Mouse (Mus musculus) hematopoietic stem cell, adult 5-6 weeks (primary cell): ENCODE data around the gene Uqcr11. TPM values are rescaled to one million over a fixed set of nuclear protein-coding genes. Genes with fewer than 3 reads are reported as not detected.

Source experiments
- ATAC-seq, 2 experiments: fragments of 125-278 bp in 1 of 2; replicated peaks in 1 of 2; 2 replicates each; pipeline ENCODE4 v1.8.0; 2016 to 2017; ENCODE audit warnings: inconsistent platforms in 2 of 2, mild to moderate bottlenecking in 2 of 2, moderate number of reproducible peaks in 2 of 2, low read depth in 1 of 2, moderate TSS enrichment in 1 of 2; ENCODE audit not compliant: low FRiP score in 2 of 2, poor library complexity in 2 of 2, severe bottlenecking in 2 of 2, insufficient read depth in 1 of 2, low TSS enrichment in 1 of 2
- total RNA-seq: library from RNA; stranded (forward); fragments of 172-1452, 232-1000 nt; gene quantifications from 2 replicates; pipeline ENCODE4 v1.2.3, GENCODE M21; 2017

Gene Uqcr11
- total RNA-seq, 1 experiment from 2014 or later, result 94.4 TPM

GRCm38 (mm10) chr10:80433513-80434232 is 27.0 kb upstream of the Uqcr11 start, which contains the start of gene Tcf3:
TSS of gene Tcf3 (minus strand) at chr10:80433647.
- peak; percentile 93 to 95 for ATAC-seq

DNA sequence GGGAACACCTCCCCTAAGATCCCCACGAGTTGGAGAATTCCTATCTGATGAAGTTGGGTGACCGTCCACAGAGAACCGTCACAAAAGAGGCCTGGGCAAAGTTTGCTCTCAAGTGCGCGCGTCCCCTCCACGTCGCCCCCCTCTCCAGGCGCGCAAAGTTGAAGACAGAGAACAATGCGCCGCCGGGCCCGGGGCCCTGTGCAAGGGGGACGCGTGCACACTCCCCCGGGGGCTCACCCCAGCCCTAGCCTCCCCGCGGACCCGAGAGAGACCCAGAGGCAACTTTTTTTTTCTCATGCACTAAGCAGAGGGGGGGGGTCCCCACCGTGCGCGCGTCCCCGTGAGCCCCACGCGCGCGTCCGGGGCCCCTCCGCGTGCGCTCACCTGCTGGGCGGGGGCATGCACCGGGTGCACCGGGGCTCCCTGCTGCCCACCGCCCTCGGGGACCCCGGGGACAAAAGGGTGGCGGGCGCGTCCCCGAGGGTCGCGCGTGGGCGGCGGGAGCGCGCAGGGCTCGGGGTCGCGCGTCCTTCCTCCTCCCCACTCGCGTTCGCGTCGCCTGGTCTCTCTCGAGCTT is 26.4 kb upstream of the Uqcr11 start:
- ATAC-seq, result no peak

DNA sequence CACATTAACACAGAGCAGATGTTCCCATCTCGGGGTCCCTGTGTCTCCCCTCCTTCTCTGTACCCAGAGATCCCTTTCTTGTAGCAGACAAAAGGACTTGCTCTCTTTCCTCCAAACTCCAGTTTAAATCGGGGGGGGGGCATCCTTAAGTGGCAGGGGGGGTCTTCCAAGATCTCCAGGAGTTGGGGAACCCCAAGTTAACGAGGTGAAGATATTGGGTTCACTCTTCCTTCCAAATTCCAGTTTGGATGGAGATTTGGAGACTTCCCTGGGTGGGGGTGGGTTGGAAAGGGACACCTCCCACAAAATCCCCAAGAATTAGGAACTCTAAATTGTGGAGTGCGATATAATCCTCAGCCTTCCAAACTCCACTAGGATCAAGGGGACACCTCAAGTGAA is 25.8 kb upstream of the Uqcr11 start:
- ATAC-seq, result no peak

DNA sequence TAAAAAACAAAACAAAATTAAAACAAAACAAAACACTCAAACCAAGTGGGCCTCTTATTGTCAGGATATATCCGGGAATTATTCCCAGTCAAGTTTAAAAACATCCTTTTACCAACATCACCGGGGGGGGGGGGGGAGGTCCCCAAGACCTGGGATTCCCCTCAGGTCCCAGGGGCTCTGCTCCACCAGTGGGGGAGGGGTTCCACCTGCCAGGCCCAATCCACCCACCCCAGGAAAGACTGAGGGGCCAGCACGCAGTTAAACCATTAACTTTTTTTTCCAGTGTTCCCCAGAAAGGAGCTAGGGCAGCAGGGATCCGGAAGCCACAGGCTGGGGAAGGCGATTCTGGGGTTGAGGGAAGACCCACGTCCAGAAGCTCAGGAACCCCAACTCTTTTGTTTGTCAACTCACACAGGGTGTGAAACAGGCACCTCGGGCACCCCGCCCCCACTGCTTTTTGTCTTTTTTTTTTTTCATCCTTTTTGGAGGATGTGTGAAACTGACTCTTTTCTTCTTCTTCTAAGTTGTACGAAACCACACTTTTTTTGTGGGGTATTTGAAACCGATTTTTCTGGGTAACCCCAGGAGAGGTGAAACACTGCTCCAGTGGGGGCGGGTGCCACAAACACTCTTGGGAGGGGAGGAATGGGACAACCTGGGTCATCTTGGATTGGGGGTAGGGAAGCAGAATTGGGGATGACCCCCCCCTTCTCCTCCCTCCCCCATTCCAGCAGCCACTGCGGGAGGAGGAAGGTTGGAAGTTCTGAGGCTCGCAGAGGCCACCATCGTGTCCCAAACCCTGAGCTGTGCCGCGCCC is 25.1 kb upstream of the Uqcr11 start:
- ATAC-seq, result no peak

DNA sequence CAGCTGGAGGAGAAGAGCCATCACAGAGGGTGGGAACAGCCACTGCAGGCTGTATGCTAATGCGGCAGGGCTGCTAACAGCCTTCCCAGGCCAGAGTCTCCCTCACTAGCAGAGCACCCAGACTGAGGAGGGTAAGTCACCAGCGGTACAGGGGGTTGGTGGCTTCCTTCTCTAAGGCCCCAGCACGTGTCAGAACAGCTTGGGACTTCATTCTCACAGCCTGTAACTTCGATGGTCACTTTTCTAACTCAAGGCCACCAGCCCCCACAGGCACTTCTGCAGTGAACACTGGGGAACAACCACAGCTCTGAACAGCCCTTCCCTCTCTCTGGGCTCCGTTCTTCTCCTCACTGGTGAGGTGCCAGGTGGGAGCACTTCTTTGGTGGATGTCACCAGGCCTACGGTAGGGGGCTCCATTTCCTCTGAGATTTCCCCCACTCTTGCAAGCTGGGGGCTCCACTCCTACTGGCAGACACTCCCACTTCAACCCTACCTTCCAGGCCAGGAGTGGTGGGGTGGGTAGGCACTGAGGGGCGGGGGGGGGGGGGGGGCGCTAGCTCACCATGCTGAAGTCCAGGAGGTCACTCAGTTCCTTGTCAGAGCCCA is 23.8 kb upstream of the Uqcr11 start:
- no peak for ATAC-seq

DNA sequence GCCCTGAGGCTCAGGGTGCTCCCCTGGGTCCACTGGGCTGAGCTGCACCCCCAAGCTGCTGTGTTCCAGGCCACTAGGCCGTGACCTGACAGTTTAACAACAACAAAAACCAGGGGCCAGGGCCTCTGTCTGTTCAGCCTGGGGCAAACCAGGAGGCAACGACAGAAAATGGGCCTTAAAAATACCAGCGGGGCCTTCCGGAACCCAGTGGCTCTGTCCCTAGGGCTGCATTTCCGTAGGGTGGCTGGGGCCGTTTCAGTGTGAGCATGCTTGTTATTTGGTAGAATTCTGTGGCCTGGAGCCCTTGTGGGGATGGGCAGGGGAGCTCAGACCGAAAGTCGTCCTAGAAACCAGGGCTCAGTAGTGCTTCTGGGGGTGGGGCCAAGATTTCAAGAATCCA is 23.2 kb upstream of the Uqcr11 start:
- no peak for ATAC-seq

- no peak for ATAC-seq
Measured at GRCm38 (mm10) chr10:80425041-80425440, 18.4 kb upstream of the Uqcr11 start.

GRCm38 (mm10) chr10:80423562-80423961 is 16.9 kb upstream of the Uqcr11 start:
- no peak for ATAC-seq

GRCm38 (mm10) chr10:80421651-80422472 is 15.2 kb upstream of the Uqcr11 start:
- ATAC-seq, result no peak

GRCm38 (mm10) chr10:80421208-80421607 is 14.6 kb upstream of the Uqcr11 start:
- ATAC-seq, result no peak

GRCm38 (mm10) chr10:80420729-80421128 is 14.1 kb upstream of the Uqcr11 start:
- ATAC-seq, result no peak

- ATAC-seq, result no peak
Measured at GRCm38 (mm10) chr10:80419419-80419818, 12.8 kb upstream of the Uqcr11 start.

GRCm38 (mm10) chr10:80418311-80418710 is 11.7 kb upstream of the Uqcr11 start:
- no peak for ATAC-seq

DNA sequence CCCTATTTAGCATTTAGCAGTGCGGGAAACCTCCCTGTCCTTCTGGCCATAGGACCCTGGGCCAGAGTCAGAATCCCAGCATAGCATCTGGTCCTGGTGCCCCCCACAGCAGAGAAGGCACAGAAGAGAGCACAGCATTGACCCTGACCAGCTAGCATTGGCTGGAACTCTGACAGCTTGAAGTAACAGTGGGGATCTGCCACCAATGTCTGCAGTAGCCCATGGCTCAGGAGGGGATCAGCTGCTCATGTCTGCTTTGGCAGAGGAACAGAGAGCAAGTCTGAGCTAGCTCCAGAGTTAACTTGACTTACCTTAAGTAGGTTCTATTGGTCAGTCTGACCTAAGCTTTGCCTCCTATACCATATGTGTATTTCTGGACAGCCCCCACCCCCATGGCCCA is 11.2 kb upstream of the Uqcr11 start:
- no peak for ATAC-seq

DNA sequence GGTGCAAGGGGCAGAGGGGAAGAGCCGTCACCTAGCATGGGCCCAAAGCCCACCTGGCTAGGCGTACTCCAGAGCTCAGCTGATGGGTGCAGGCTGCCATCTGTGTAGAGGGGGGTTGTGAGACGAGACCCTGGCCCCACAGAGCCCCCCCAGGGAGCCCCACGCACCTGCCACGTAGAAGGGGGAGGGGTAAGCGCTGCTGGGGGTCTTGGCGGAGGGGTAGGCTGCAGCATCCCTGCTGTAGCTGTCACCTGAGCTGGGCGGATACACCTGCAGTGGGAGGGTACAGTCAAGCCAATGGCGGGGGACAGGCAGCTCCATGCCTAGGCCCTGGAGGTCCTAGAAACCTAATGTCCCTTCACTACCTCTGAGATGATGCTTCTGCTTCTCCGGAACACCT is 10.7 kb upstream of the Uqcr11 start:
- ATAC-seq, result no peak

GRCm38 (mm10) chr10:80415566-80415965 is 8.9 kb upstream of the Uqcr11 start:
- no peak for ATAC-seq
